Mouse (Mus musculus): ENCODE data around the gene Cd27. TPM values are rescaled to one million over a fixed set of nuclear protein-coding genes. Genes with fewer than 3 reads are reported as not detected.

Gene Cd27
- polyA plus RNA-seq, 2 experiments: 0.47 to 0.68 TPM

GRCm38 (mm10) chr6:125260006-125260555 is 23.3 kb upstream of the Cd27 start:
- 65% methylated on average over 10 of the region's 10 CpGs for WGBS (ENCODE audit: insufficient replicate concordance)

GRCm38 (mm10) chr6:125256222-125256966 is 19.6 kb upstream of the Cd27 start:
- WGBS (ENCODE audit: insufficient replicate concordance): 58% methylated on average over 8 of the region's 8 CpGs
- no peak for TF ChIP-seq EP300 (IDR thresholded peaks at IDR 0.05; ENCODE audit: low read depth)
- TF ChIP-seq CTCF (IDR thresholded peaks at IDR 0.05; ENCODE audit: low read depth): no peak

More at GRCm38 (mm10) chr6:125260006-125260555, 23.3 kb upstream of the Cd27 start:
- ATAC-seq (ENCODE audit: insufficient read depth) (no peak), DNase-seq (ENCODE audit: low read depth in 3 of 3, low spot score in 3 of 3) (no peak)
- Histone ChIP-seq H3K9ac (replicated peaks) (no peak overlapping the region), H3K4me3 (ENCODE audit: insufficient read depth in 1 of 2, low read depth in 2 of 2, low read length in 2 of 2) (no peak overlapping the region), H3K9me3 (ENCODE audit: control insufficient read depth, low read length) (no peaks in the 10 kb centered on the region), H3K27ac (no peak overlapping the region), H3K4me1 (replicated peaks; ENCODE audit: control insufficient read depth in 2 of 2, insufficient read depth in 2 of 2, low read length in 1 of 2) (no peaks in the 10 kb centered on the region), H3K36me3 (replicated peaks; ENCODE audit: control insufficient read depth, insufficient read depth, low read depth) (no peaks in the 10 kb centered on the region), H3K4me2 (ENCODE audit: low read depth) (no peak overlapping the region), H3K27me3 (ENCODE audit: control insufficient read depth, insufficient read depth, low read length) (no peaks in the 10 kb centered on the region)
- no peak for TF ChIP-seq CTCF (IDR thresholded peaks at IDR 0.05; ENCODE audit: low read depth)
- TF ChIP-seq EP300 (IDR thresholded peaks at IDR 0.05; ENCODE audit: low read depth): no peak

GRCm38 (mm10) chr6:125255516-125256044 is 18.8 kb upstream of the Cd27 start:
- ATAC-seq (ENCODE audit: insufficient read depth) (no peak), DNase-seq (ENCODE audit: low read depth in 3 of 3, low spot score in 3 of 3) (no peak)
- Histone ChIP-seq H3K4me3 (ENCODE audit: insufficient read depth in 1 of 2, low read depth in 2 of 2, low read length in 2 of 2) (no peak overlapping the region), H3K4me1 (replicated peaks; ENCODE audit: control insufficient read depth in 2 of 2, insufficient read depth in 2 of 2, low read length in 1 of 2) (no peaks in the 10 kb centered on the region; a peak in 1 of 4 replicates), H3K9ac (replicated peaks) (no peak overlapping the region), H3K36me3 (replicated peaks; ENCODE audit: control insufficient read depth, insufficient read depth, low read depth) (no peaks in the 10 kb centered on the region), H3K27me3 (ENCODE audit: control insufficient read depth, insufficient read depth, low read length) (no peaks in the 10 kb centered on the region), H3K27ac (no peak overlapping the region), H3K4me2 (ENCODE audit: low read depth) (no peak overlapping the region), H3K9me3 (ENCODE audit: control insufficient read depth, low read length) (no peaks in the 10 kb centered on the region)
- 61% methylated on average over 7 of the region's 7 CpGs for WGBS (ENCODE audit: insufficient replicate concordance)
- TF ChIP-seq CTCF (IDR thresholded peaks at IDR 0.05; ENCODE audit: low read depth) (no peak), EP300 (IDR thresholded peaks at IDR 0.05; ENCODE audit: low read depth) (no peak)

More at GRCm38 (mm10) chr6:125256222-125256966, 19.6 kb upstream of the Cd27 start:
- no peak for DNase-seq (ENCODE audit: low read depth in 3 of 3, low spot score in 3 of 3)
- Histone ChIP-seq H3K9me3 (ENCODE audit: control insufficient read depth, low read length) (no peaks in the 10 kb centered on the region), H3K4me2 (ENCODE audit: low read depth) (no peak overlapping the region), H3K4me3 (ENCODE audit: insufficient read depth in 1 of 2, low read depth in 2 of 2, low read length in 2 of 2) (no peak overlapping the region), H3K27me3 (ENCODE audit: control insufficient read depth, insufficient read depth, low read length) (no peaks in the 10 kb centered on the region), H3K36me3 (replicated peaks; ENCODE audit: control insufficient read depth, insufficient read depth, low read depth) (no peaks in the 10 kb centered on the region), H3K4me1 (replicated peaks; ENCODE audit: control insufficient read depth in 2 of 2, insufficient read depth in 2 of 2, low read length in 1 of 2) (no peaks in the 10 kb centered on the region; a peak in 1 of 4 replicates), H3K27ac (no peak overlapping the region), H3K9ac (replicated peaks) (no peak overlapping the region)
- ATAC-seq (ENCODE audit: insufficient read depth): no peak

GRCm38 (mm10) chr6:125253863-125254715 is 17.3 kb upstream of the Cd27 start:
- 27% methylated on average over 14 of the region's 14 CpGs for WGBS (ENCODE audit: insufficient replicate concordance)
- H3K4me1 ChIP-seq (replicated peaks; ENCODE audit: control insufficient read depth in 2 of 2, insufficient read depth in 2 of 2, low read length in 1 of 2): no peaks in the 10 kb centered on the region; a peak in 1 of 4 replicates
- no peak overlapping the region for H3K9ac ChIP-seq (replicated peaks)
- H3K4me3 ChIP-seq (ENCODE audit: insufficient read depth in 1 of 2, low read depth in 2 of 2, low read length in 2 of 2): 0 out of 4 replicates have a peak overlapping the region, but pooled peaks of 1 of the 2 experiments have one; percentile 3
- no peak for ATAC-seq (ENCODE audit: insufficient read depth)
- no peaks in the 10 kb centered on the region for H3K9me3 ChIP-seq (ENCODE audit: control insufficient read depth, low read length)
- H3K4me2 ChIP-seq (ENCODE audit: low read depth): peak overlapping the region; percentile 15; the same call in 1 of the 2 replicates
- TF ChIP-seq EP300 (IDR thresholded peaks at IDR 0.05; ENCODE audit: low read depth) (no peak), CTCF (IDR thresholded peaks at IDR 0.05; ENCODE audit: low read depth) (no peak)
- no peaks in the 10 kb centered on the region for H3K36me3 ChIP-seq (replicated peaks; ENCODE audit: control insufficient read depth, insufficient read depth, low read depth)
- DNase-seq (ENCODE audit: low read depth in 3 of 3, low spot score in 3 of 3): no peak
- no peak overlapping the region for H3K27ac ChIP-seq
- no peaks in the 10 kb centered on the region for H3K27me3 ChIP-seq (ENCODE audit: control insufficient read depth, insufficient read depth, low read length)

Data from liver, embryonic 14.5 days (tissue).